Mouse (Mus musculus) liver, embryonic 11.5 days (tissue): Measurements from ENCODE around the gene Capn11. TPM values are rescaled to one million over a fixed set of nuclear protein-coding genes. Genes with fewer than 3 reads are reported as not detected.
A peak's percentile ranks its signal among the peaks of the same experiment; 100 is the strongest.

Experiments
- ATAC-seq: fragments of 200-750 bp; cut with Nextera tagmentation; replicated peaks from 2 replicates; pipeline ENCODE4 v1.8.0; 2017; ENCODE audit warnings: moderate number of reproducible peaks, mild to moderate bottlenecking, moderate TSS enrichment, moderate library complexity; ENCODE audit not compliant: low FRiP score
- DNase-seq: peaks from one replicate; pipeline ENCODE4 v3.0.0-alpha.2; 2017; ENCODE audit warnings: low spot score
- H3K27ac ChIP-seq: fragments of 300-500 bp; sonication (generic); 2 replicates; pipeline ENCODE4 v1.5.1; 2014; ENCODE audit warnings: mild to moderate bottlenecking, low read depth, low read length, control low read depth
- H3K27me3 ChIP-seq: fragments of 300-500 bp; sonication (generic); replicated peaks from 2 replicates; pipeline ENCODE4 v1.6.1; 2014; ENCODE audit warnings: low read length, mixed read lengths; ENCODE audit not compliant: control insufficient read depth, insufficient read depth
- H3K36me3 ChIP-seq: fragments of 300-500 bp; sonication (generic); 2 replicates; pipeline ENCODE4 v1.6.1; 2014; ENCODE audit warnings: mild to moderate bottlenecking, low read length, moderate library complexity, mixed read lengths; ENCODE audit not compliant: control insufficient read depth, insufficient read depth
- H3K4me1 ChIP-seq: fragments of 300-500 bp; sonication (generic); replicated peaks from 2 replicates; pipeline ENCODE4 v1.6.1; 2014; ENCODE audit warnings: low read length, mixed read lengths; ENCODE audit not compliant: control insufficient read depth, insufficient read depth
- H3K4me2 ChIP-seq: fragments of 300-500 bp; sonication (generic); 2 replicates; pipeline ENCODE4 v1.6.1; 2014; ENCODE audit warnings: mild to moderate bottlenecking, control low read depth, moderate library complexity
- H3K4me3 ChIP-seq: fragments of 300-500 bp; sonication (generic); 2 replicates; pipeline ENCODE4 v1.5.1; 2014; ENCODE audit warnings: low read depth, low read length, control low read depth
- H3K9ac ChIP-seq: fragments of 300-500 bp; sonication (generic); 2 replicates; pipeline ENCODE4 v1.6.1; 2014; ENCODE audit warnings: low read depth, low read length, control low read depth
- H3K9me3 ChIP-seq: fragments of 300-500 bp; sonication (generic); 2 replicates; pipeline ENCODE4 v1.6.1; 2016; ENCODE audit warnings: low read length, inconsistent platforms, mixed read lengths; ENCODE audit not compliant: control insufficient read depth
- WGBS: fragments of 180-500 bp; shearing (Covaris S2); extraction: QIAGEN DNeasy Blood & Tissue Kit; methylation state at CpG from one replicate; pipeline ENCODE4 v1.1.7; 2014; 5-methylcytosine and 5-hydroxymethylcytosine counted together
- polyA plus RNA-seq: library from polyadenylated mRNA; unstranded; fragments of >200 nt; fragmentation: Nextera tagmentation; extraction: Ambion mirVana; gene quantifications from 2 replicates; pipeline ENCODE4 v1.2.1, GENCODE M21; 2014

Capn11 gene
- polyA plus RNA-seq, 1 experiment from 2014 or later, result 0.43 TPM

GRCm38 (mm10) chr17:45594881-45595735 is 64.0 kb downstream of the Capn11 start:
- WGBS, result under 1% methylated on average over 58 of the region's 58 CpGs

GRCm38 (mm10) chr17:45594195-45594594 is 64.9 kb downstream of the Capn11 start:
- H3K4me3 ChIP-seq, result peak overlapping the region; percentile 82
- ATAC-seq (no peak), DNase-seq (no peak)
- H3K27ac ChIP-seq, result peak overlapping the region; percentile 91
- peaks cover 3% of the 10 kb centered on the region; the same call in 1 of the 2 replicates for H3K27me3 ChIP-seq
- 25% methylated on average over 8 of the region's 8 CpGs for WGBS
- H3K4me2 ChIP-seq, result peak overlapping the region; percentile 99
- H3K4me1 ChIP-seq, result peaks cover 57% of the 10 kb centered on the region
- peak overlapping the region; percentile 93 for H3K9ac ChIP-seq
- H3K36me3 ChIP-seq, result peaks cover 11% of the 10 kb centered on the region
- H3K9me3 ChIP-seq, result no peaks in the 10 kb centered on the region

More at GRCm38 (mm10) chr17:45594881-45595735, 64.0 kb downstream of the Capn11 start:
- peak; percentile 63 for ATAC-seq
- H3K27me3 ChIP-seq, result peaks cover 5% of the 10 kb centered on the region
- H3K27ac ChIP-seq, result peak overlapping the region; percentile 91
- DNase-seq, result peak; percentile 84
- H3K36me3 ChIP-seq, result peaks cover 2% of the 10 kb centered on the region
- H3K9ac ChIP-seq, result peak overlapping the region; percentile 93
- peak overlapping the region; percentile 82 for H3K4me3 ChIP-seq
- H3K9me3 ChIP-seq, result no peaks in the 10 kb centered on the region
- H3K4me1 ChIP-seq, result peaks cover 66% of the 10 kb centered on the region
- H3K4me2 ChIP-seq, result peak overlapping the region; percentile 99

GRCm38 (mm10) chr17:45593479-45593878 is 65.6 kb downstream of the Capn11 start:
- 9% methylated on average over 8 of the region's 8 CpGs for WGBS
- ATAC-seq (peak; percentile 84), DNase-seq (no peak)
- Histone ChIP-seq H3K4me2 (peak overlapping the region; percentile 99), H3K27me3 (peaks cover 3% of the 10 kb centered on the region; the same call in 1 of the 2 replicates), H3K4me3 (peak overlapping the region; percentile 82), H3K36me3 (peaks cover 18% of the 10 kb centered on the region), H3K4me1 (peaks cover 50% of the 10 kb centered on the region), H3K27ac (peak overlapping the region; percentile 91), H3K9ac (peak overlapping the region; percentile 93), H3K9me3 (no peaks in the 10 kb centered on the region)

DNA sequence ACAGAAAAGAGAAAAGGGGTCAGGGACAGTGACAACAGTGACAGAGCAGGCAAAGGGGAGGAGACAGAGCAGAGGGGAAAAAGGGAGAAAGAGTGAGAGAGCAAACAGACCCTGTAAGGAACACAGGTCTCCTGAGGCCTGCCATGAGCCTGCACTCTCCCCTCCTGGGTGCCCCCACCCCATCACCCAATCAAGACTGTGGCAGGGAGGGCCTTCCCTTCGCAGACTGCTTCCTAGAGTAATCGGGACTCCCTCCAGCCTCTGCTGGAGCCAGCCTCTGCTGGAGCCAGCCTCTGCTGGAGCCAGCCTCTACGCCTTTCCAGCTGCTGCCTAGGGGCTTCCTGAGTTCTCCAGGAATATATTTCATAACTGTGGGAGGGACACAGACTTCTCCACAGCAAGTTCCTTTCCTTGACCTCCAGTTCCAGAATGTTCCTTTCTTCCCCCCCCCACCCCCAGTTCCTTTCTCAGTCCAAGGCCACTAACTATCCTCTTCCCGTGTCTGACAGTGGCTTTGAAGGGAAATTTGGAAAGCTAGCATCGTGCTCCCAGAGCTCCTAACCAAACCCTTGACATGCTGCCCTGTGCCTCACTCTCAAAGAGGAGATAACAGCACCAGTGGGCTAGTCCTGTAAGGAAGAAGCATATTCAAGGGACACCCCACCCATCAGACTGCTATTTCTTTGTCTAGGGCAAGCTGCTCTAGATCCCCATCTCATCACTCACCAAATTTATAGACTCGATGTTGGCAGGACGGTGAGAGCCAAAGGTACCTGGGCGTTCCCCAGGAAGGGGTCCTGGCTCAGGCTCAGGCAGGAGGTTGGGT is 66.3 kb downstream of the Capn11 start:
- DNase-seq (no peak), ATAC-seq (peak; percentile 66)

GRCm38 (mm10) chr17:45591701-45592605 is 67.2 kb downstream of the Capn11 start:
- Histone ChIP-seq H3K4me2 (peak overlapping the region; percentile 99), H3K4me3 (peak overlapping the region; percentile 82), H3K27ac (peak overlapping the region; percentile 91), H3K4me1 (peaks cover 41% of the 10 kb centered on the region), H3K27me3 (peaks cover 3% of the 10 kb centered on the region; the same call in 1 of the 2 replicates), H3K9ac (peak overlapping the region; percentile 93), H3K9me3 (no peaks in the 10 kb centered on the region), H3K36me3 (peaks cover 32% of the 10 kb centered on the region)
- 58% methylated on average over 16 of the region's 16 CpGs for WGBS
- DNase-seq, result no peak
- no peak for ATAC-seq

More for the DNA sequence above, 66.3 kb downstream of the Capn11 start:
- H3K9ac ChIP-seq, result peak overlapping the region; percentile 93
- peak overlapping the region; percentile 82 for H3K4me3 ChIP-seq
- peaks cover 45% of the 10 kb centered on the region for H3K4me1 ChIP-seq
- H3K9me3 ChIP-seq, result no peaks in the 10 kb centered on the region
- peak overlapping the region; percentile 91 for H3K27ac ChIP-seq
- H3K27me3 ChIP-seq, result peaks cover 3% of the 10 kb centered on the region; the same call in 1 of the 2 replicates
- H3K36me3 ChIP-seq, result peaks cover 25% of the 10 kb centered on the region
- 22% methylated on average over 8 of the region's 8 CpGs for WGBS
- H3K4me2 ChIP-seq, result peak overlapping the region; percentile 99

GRCm38 (mm10) chr17:45590410-45590809 is 68.7 kb downstream of the Capn11 start:
- no peak overlapping the region for H3K27ac ChIP-seq
- H3K4me1 ChIP-seq, result peaks cover 35% of the 10 kb centered on the region
- no peak overlapping the region for H3K4me2 ChIP-seq
- ATAC-seq (no peak), DNase-seq (no peak)
- no peaks in the 10 kb centered on the region; the same call in 1 of the 2 replicates for H3K27me3 ChIP-seq
- WGBS, result 83% methylated on average over 6 of the region's 6 CpGs
- H3K36me3 ChIP-seq, result peaks cover 42% of the 10 kb centered on the region
- no peak overlapping the region for H3K4me3 ChIP-seq
- no peak overlapping the region for H3K9ac ChIP-seq
- H3K9me3 ChIP-seq, result no peaks in the 10 kb centered on the region

GRCm38 (mm10) chr17:45589844-45590243 is 69.3 kb downstream of the Capn11 start:
- Histone ChIP-seq H3K4me3 (no peak overlapping the region; the same call in 1 of the 2 replicates), H3K9me3 (no peaks in the 10 kb centered on the region), H3K27me3 (no peaks in the 10 kb centered on the region; the same call in 1 of the 2 replicates), H3K9ac (no peak overlapping the region), H3K4me2 (no peak overlapping the region), H3K36me3 (peaks cover 42% of the 10 kb centered on the region), H3K27ac (no peak overlapping the region), H3K4me1 (peaks cover 40% of the 10 kb centered on the region)
- 91% methylated on average over 8 of the region's 8 CpGs for WGBS
- DNase-seq (no peak), ATAC-seq (no peak)
